Mouse (Mus musculus) hematopoietic stem cell, adult 5-6 weeks (primary cell): ENCODE measurements around the gene Cacnb3. TPM values are rescaled to one million over a fixed set of nuclear protein-coding genes. Genes with fewer than 3 reads are reported as not detected.

Source experiments
- ATAC-seq, 2 experiments: fragments of 125-278 bp in 1 of 2; replicated peaks in 1 of 2; 2 replicates each; pipeline ENCODE4 v1.8.0; 2016 to 2017; ENCODE audit warnings: inconsistent platforms in 2 of 2, mild to moderate bottlenecking in 2 of 2, moderate number of reproducible peaks in 2 of 2, low read depth in 1 of 2, moderate TSS enrichment in 1 of 2; ENCODE audit not compliant: low FRiP score in 2 of 2, poor library complexity in 2 of 2, severe bottlenecking in 2 of 2, insufficient read depth in 1 of 2, low TSS enrichment in 1 of 2
- total RNA-seq: library from RNA; stranded (forward); fragments of 172-1452, 232-1000 nt; gene quantifications from 2 replicates; pipeline ENCODE4 v1.2.3, GENCODE M21; 2017

Cacnb3 gene
- total RNA-seq, 1 experiment from 2014 or later = not detected

GRCm38 (mm10) chr15:98683177-98683576, 52.5 kb downstream of the Cacnb3 start:
- peak in 1 of 2 experiments; percentile 25; a peak in 1 of 4 replicates for ATAC-seq

DNA sequence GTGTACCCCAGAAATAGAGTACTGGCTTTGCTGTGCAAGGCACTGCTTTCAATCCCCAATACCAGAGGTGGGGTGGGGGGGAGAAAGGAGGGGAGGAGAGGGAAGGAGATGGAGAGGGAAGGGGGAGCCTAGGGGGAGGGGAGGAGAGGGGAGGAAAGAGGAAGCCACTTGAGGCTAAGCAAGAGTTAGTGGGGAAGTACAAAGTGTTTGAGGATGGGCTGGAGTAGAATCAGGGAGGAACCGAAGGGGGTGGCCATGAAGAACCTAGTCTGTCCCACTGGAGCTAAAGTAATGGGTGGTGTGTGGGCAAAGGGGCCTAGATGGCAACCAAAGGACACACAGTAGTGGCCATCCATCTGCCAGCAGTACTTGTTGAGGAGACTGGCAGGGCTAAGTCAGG, 53.1 kb downstream of the Cacnb3 start:
- no peak; a peak in 1 of 4 replicates for ATAC-seq

DNA sequence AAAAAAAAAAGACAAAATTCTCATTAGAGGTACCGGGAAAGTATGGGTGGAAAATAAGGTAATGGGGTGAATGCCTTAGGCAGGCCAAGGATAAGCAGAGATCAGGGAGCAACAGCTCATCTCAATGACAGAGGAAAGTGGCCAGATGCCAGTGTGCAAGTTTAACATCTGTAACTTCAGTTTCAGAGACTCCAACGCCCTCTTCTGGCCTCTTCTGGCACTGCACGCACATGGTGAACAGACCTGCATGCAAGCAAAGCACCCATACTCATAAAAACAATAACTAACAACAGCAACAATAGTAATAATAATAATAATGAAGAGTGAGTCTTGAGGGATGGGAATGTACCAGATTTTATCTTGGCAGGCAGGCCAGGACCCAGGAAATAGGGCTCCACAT, 55.3 kb downstream of the Cacnb3 start:
- no peak for ATAC-seq

GRCm38 (mm10) chr15:98689682-98690081, 59.0 kb downstream of the Cacnb3 start:
- ATAC-seq = no peak

DNA sequence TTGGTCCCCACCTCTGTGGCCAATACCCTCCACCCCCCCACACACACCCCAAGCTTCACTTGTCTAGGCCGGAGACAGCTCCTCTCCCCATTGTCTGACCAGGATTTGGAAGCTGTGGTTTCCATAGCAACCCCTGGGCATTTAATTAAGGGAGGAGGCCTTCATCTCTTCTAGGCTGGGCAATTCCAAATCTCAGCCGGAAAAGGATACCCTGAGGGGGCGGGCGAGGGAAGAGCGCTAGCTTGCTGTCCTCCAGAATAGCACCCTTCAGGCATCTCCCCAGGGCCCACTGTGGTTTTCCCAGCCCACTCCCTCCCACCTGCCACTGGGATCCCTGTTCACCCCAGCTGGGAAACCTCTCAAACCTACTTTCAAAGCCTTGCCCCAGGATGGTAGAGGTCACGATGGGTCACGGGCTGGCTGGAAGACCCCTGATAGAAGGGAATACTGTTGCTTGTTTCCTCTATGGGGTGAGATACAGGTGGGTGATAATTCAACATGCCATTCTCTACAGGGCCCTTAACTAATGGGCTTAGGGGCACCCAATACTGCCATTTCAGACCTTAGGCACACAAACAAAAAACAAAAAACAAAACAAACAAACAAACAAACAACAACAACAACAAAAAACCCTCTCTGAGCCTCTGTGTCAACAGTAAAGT, 61.0 kb downstream of the Cacnb3 start:
- ATAC-seq = no peak

- ATAC-seq = no peak
These were observed 61.6 kb downstream of the Cacnb3 start for GRCm38 (mm10) chr15:98692171-98692715.

Other genes with a start within 250 kb of the Cacnb3 start
- not detected in 2 replicates for gene Olfr283, start 249.9 kb upstream of the Cacnb3 start, total RNA-seq
- not detected in 2 replicates for gene Olfr282, start 199.6 kb upstream of the Cacnb3 start, total RNA-seq
- not detected in 2 replicates for gene Olfr281, start 178.3 kb upstream of the Cacnb3 start, total RNA-seq
- not detected in 2 replicates for gene OR5BS1P, start 160.9 kb upstream of the Cacnb3 start, total RNA-seq
- not detected in 2 replicates for gene Lalba, start 148.1 kb upstream of the Cacnb3 start, total RNA-seq
- gene Olfr279, start 138.4 kb upstream of the Cacnb3 start, total RNA-seq = not detected in 2 replicates
- 55.2 and 57.8 TPM in 2 replicates for gene Kansl2, start 96.6 kb upstream of the Cacnb3 start, total RNA-seq
- gene Ccnt1, start 59.9 kb upstream of the Cacnb3 start, total RNA-seq = 109 and 125 TPM in 2 replicates
- not detected in 2 replicates for gene 4930415O20Rik, start 59.8 kb upstream of the Cacnb3 start, total RNA-seq
- gene Adcy6, start 20.8 kb upstream of the Cacnb3 start, total RNA-seq = 14.1 and 17.3 TPM in 2 replicates
- 93.8 and 108 TPM in 2 replicates for gene Ddx23, start 32.1 kb downstream of the Cacnb3 start, total RNA-seq
- gene Rnd1, start 46.6 kb downstream of the Cacnb3 start, total RNA-seq = 0.79 and 1.1 TPM in 2 replicates
- 0.19 TPM in 1 of 2 replicates, not detected in the other for gene Ccdc65, start 77.4 kb downstream of the Cacnb3 start, total RNA-seq
- gene Fkbp11, start 97.4 kb downstream of the Cacnb3 start, total RNA-seq = 5.9 and 11.3 TPM in 2 replicates
- 36.0 and 38.6 TPM in 2 replicates for gene Arf3, start 132.4 kb downstream of the Cacnb3 start, total RNA-seq
- 1.4 and 1.8 TPM in 2 replicates for gene Wnt10b, start 147.3 kb downstream of the Cacnb3 start, total RNA-seq
- not detected in 2 replicates for gene Wnt1, start 159.0 kb downstream of the Cacnb3 start, total RNA-seq
- gene Ddn, start 178.7 kb downstream of the Cacnb3 start, total RNA-seq = 0.15 and 0.63 TPM in 2 replicates
- gene Prkag1, start 200.7 kb downstream of the Cacnb3 start, total RNA-seq = 70.7 and 115 TPM in 2 replicates
- 33.0 and 45.0 TPM in 2 replicates for gene Kmt2d, start 240.4 kb downstream of the Cacnb3 start, total RNA-seq